Mouse (Mus musculus) cerebellum, postnatal 36 days (tissue): ENCODE data around the gene Ntn3.
A peak's percentile ranks its signal among the peaks of the same experiment; 100 is the strongest.

Source experiments
- DNase-seq, 2 experiments: peaks; one replicate each; pipeline ENCODE4 v3.0.0; 2021 to 2022; ENCODE audit warnings: mixed read lengths in 2 of 2

Ntn3 gene

GRCm38 (mm10) chr17:24209043-24209915 is at the start of gene Ntn3:
Gene Ntn3, minus strand, starts transcription at chr17:24209531.
- peak in 1 of 2 experiments; percentile 45 for DNase-seq

- no peak for DNase-seq
These were observed 49.6 kb upstream of the Ntn3 start for GRCm38 (mm10) chr17:24258981-24259380.

GRCm38 (mm10) chr17:24252329-24252728 is 43.0 kb upstream of the Ntn3 start:
- DNase-seq: no peak

- DNase-seq: peak; percentile 95 to 96
These were observed 42.2 kb upstream of the Ntn3 start, which contains the start of gene Ccnf for GRCm38 (mm10) chr17:24251320-24252069. Gene Ccnf, minus strand, starts transcription at chr17:24251484.

DNA sequence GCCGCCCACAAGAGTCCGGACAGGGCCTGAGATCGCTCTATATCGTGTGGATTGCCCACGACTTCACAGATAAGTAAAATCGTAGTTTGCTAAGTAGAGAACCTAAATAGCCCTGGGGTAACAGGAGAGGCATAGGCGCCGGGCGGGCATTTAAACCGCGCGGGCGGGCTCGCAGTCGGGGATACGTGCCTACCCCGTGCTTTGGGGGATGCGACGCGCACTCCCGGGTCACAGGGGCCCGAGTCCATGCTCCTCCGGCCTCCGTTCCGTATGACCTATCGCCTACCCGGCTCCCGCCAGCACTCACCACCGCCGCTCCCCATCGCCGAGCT is 41.6 kb upstream of the Ntn3 start:
- no peak for DNase-seq

DNA sequence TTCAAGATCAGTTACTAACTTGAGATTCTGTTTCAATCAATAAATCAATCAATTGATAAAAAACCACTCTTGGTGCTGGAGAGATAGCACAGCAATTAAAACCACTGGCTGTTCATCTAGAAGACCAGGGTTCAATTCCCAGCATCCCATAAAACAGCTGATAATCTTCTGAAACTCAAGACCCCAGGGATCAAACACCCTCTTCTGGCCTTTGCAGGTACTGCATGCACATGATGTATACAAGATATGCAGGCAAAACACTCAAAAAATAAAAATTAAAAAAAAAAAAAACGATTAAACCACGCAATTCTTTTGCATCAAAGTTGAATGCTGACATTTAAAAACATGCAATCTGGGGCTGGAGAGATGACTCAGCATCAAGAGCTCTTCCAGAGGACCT is 39.3 kb upstream of the Ntn3 start:
- DNase-seq: no peak

DNA sequence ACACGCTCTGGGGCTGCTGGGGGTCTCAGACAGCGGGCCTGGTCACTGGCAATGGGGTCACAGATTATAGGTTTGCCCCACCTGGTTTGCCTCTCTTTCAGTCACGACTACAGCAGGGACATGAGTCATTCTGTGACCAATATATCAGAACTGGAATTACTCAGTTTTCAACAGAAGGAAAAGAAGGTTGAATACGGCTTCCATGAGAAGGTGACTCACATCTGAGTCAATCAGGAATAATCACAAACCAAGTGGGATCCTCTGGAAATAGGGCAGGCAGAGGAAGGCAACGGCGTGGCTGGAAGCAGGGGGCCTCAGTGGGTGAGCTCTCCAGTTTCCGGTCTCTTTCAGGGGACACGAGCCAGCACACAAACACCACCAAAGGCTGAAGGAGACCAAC is 34.7 kb upstream of the Ntn3 start:
- no peak for DNase-seq

DNA sequence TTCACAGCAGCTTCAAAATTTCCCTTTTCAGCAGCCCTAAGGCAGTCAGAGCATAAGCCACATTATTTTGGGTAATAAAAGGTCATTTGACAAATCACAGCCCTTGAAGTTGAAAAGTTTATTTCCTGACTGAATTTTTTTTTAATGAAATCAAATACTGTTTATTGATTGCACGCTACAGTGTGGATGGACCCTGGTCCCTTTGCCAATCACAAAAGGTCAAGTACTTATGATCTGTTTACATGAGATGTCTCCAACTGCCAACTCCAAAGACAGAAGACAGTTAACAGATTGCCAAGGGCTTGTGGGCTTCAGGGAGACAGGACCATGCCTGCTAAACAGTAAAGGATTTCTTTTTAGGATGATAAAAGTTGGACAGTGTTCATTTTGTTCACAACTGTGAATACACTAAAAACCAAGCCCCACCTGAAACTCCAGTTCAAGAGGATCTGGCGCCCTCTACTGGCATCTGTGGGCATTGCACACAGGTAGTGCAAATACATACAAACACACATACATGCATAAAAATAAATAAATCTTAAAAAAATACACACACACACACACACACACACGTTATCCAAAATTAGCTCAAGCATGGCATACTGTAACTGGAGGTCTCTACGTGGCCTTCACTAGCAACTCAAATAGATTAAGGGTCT is 34.1 kb upstream of the Ntn3 start:
- peak in 1 of 2 experiments; percentile 25 for DNase-seq

DNA sequence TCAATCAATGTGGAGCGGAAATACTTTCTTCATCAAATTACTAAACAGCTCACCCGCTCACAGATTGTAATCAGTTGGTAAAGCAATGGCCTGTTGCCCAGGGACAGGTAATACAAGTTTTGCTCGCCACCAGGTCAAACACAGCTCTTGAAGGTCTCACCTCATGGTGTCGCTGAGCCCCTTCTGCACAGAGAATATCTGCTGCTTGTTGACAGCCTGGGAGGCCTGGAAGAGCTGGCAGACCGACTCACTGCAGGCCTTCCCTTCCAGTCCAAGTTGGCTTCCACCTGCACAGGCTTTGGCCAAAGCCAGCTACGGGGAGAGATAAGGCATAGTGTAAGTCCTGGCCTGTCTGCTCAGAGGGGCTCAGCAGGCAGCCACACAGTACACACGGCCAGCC is 27.6 kb upstream of the Ntn3 start:
- DNase-seq: peak; percentile 70 to 74

GRCm38 (mm10) chr17:24236479-24236878 is 27.1 kb upstream of the Ntn3 start:
- DNase-seq: no peak

- DNase-seq: no peak
These were observed 18.6 kb upstream of the Ntn3 start for GRCm38 (mm10) chr17:24227941-24228340.

- DNase-seq: no peak
These were observed 17.4 kb upstream of the Ntn3 start for GRCm38 (mm10) chr17:24226721-24227120.

GRCm38 (mm10) chr17:24225851-24226250 is 16.5 kb upstream of the Ntn3 start:
- DNase-seq: no peak

DNA sequence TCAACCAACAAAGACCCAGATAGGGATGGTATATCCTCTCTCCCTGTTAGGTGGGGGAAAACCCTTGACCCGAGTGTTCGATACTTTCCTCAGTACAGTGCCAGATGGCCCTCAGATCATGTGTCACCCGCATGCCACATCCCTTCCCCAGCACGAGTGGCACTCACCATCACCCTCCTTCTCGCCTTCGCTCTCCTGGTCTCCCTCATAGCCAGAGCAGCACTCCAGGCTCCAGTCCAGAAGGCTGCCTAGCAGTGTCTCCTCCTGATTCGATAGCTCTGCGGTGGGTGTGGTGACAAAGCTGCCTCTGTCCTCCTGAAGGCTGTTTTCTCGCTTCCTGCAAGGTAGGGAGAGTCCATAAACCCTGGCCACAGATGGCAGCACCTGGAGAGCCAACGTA is 15.4 kb upstream of the Ntn3 start:
- no peak for DNase-seq

DNA sequence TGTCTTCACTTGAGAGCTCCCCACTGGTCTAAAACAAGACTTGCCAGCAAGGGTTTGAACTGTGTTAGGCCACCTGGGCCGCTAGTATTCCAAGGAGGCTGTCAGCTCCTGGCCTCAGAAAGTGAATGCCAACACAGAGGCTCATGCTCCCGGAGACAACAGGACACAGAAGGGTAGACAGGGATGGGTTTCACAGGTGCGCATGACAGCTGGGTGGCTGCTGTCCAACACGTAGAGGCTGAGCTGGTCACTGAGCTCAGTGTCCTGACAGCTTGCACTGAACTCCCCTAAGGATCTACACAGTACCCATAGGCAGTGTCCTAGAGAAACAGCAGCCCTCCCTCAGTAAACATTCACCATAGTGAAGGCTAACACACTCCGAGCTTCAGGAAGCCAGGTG is 14.2 kb upstream of the Ntn3 start:
- no peak for DNase-seq

GRCm38 (mm10) chr17:24222653-24223052 is 13.3 kb upstream of the Ntn3 start:
- DNase-seq: no peak

- peak; percentile 91 for DNase-seq
These were observed 11.4 kb upstream of the Ntn3 start, which contains the start of gene Tedc2 for GRCm38 (mm10) chr17:24220435-24221411. Gene Tedc2, minus strand, starts transcription at chr17:24220851.

DNA sequence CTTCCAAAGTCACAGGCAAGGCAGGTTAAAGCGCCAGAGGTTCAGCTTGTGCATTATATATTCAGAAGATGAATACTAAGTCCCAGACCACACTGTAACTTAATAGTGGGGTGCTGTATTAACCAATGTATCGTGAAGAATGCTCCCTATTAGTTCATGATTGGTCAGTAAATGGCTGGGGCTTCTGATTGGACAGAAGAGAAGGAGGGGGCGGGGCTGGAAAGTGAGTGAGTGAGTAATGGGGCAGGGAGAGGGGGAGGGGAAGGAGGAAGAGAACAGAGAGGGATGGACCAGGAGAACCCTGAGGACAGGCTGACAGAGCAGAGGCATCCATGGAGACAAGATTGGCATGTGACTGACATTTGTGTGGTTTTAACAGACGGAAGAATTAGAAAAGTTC is 7.5 kb upstream of the Ntn3 start:
- DNase-seq: no peak

GRCm38 (mm10) chr17:24213186-24213585 is 3.9 kb upstream of the Ntn3 start:
- DNase-seq: no peak

DNA sequence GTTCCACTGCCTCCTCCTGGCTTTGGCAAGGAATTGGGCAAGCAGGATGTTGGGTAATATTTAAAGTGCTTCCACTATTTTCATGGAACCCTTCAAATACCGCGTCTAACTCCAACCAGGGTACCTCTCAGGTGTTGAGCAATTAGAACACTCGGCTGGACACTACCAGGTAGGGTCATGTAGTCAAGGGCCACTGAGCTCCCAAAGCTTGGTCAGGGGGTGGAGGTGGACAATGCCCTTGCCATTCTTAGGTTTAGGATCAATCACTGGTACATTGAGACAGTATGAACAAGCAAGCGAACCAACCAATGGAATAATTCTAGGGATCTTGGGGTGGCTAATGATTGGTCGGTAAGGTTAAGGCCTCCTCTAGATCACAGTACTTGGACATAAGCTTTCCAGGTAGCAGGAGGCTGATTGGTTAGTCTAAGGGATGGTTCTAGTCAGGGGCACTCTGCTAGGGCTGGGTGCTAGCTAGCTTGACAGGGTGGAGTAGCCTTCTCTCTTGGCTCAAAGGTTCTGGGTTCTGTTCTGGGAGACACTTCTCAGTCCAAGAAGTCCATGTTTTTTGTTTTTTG is 3.2 kb upstream of the Ntn3 start:
- no peak for DNase-seq

DNA sequence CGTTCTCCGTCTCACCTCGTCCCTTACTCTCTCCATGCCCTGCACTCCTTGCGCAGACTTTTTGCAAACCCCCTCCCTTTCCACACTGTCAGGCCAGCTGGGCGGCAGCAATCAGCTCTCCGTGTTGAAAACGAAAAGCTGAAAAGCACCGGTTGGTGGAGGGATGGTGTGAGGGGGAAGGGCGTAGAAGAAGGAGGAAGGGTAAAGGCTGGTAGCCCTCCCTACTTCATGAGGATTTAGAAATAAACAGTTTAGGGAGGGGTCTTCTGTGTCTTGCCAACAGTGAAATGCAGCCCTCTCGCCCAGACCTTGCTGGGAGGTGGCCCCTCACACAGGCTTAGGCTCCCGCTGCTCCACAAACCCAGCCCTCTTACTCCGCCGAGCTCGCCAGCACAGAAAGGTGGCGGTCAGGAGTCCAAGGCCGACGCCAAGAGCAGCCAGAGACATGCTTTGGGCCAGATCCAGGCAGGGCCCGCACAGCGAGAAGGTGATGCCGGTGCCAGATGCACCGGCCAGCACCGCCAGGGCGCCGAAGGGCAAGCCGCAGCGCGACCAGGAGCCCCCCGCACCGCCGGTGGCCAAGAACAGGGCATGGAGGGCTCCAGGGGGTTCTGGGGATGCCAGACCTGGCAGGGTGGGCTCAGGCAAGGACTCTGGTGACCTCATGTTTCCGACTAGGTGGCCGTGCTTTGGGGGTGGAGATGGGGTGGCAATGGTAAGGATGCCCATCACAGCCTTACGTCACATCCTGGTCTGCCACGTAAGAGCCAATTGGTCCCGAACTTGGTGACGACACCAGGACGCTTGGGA is 2.5 kb upstream of the Ntn3 start:
- peak; percentile 78 to 79 for DNase-seq
